Mouse (Mus musculus) embryonic fibroblast, embryonic 13.5 days (primary cell): ENCODE measurements around the gene Lin52. TPM values are rescaled to one million over a fixed set of nuclear protein-coding genes. Genes with fewer than 3 reads are reported as not detected.

Source experiments
- H3K27ac ChIP-seq: 2 replicates; pipeline ENCODE4 v1.5.1; 2012; ENCODE audit warnings: low read length, control low read depth, inconsistent platforms; ENCODE audit not compliant: insufficient read depth
- H3K4me1 ChIP-seq: 2 replicates; pipeline ENCODE4 v1.6.1; 2011; ENCODE audit warnings: low read length; ENCODE audit not compliant: control insufficient read depth, insufficient read depth
- H3K4me3 ChIP-seq: 2 replicates; pipeline ENCODE4 v1.5.1; 2011; ENCODE audit warnings: mild to moderate bottlenecking, control low read depth, low read length; ENCODE audit not compliant: insufficient read depth
- CTCF ChIP-seq: IDR thresholded peaks from 2 replicates; pipeline ENCODE4 v1.5.1; 2011; ENCODE audit warnings: mild to moderate bottlenecking, control low read depth, low read length, moderate library complexity, borderline replicate concordance; ENCODE audit not compliant: insufficient read depth
- POLR2A ChIP-seq: IDR thresholded peaks from 2 replicates; pipeline ENCODE4 v1.6.1; 2011; ENCODE audit warnings: low read depth, mild to moderate bottlenecking, control low read depth, low read length, moderate library complexity
- polyA plus RNA-seq: library from polyadenylated mRNA; stranded (reverse); fragments of >200 nt; gene quantifications from 2 replicates; pipeline ENCODE4 v1.2.4, GENCODE M21; 2011; ENCODE audit warnings: low read depth; ENCODE audit not compliant: missing spikeins, insufficient read length

The Lin52 gene
- 10.3 and 14.5 TPM in 2 replicates for polyA plus RNA-seq

DNA sequence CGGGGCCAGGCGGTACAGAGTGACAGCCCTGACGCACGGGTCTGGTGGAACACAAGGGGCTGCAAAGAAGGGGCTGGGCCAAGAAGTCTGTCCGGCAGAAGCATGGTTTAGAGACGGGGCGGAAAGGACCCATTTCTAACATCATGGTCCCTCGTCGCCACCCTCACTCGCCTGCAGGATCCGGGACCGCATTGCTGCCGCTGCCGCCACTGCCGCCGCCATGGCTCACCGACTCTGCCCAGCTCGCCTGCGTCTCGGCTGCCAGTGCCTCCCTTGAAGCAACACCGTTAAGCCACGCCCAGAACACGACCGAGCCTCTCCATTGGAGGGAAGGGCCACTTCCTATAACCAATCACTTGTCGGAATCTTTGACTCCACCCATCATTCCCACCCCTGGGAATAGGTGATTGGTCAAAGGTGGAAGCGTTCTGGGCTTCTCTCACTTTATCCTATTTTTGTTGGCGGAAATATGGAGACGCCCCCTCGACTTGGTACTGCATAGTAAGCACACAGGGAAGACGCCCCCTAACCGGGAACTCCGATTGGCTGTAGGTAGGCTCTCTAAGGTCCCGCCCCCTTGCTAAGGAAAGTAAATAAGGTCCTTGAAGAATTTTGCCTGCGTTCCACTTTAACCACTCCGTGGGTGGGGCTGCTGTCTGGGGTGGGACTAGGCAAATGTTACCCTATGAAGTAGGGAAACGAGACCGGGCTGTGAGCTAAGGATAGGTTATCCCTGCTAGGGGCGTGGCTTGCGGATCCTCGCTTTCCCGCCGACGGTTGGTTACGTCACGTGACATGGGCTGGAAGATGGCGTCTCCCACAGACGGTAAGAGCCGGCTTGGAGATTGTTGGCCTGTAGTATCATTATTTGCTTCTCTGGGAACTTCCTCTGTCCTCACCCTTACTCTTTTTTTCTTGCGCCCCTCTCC is at the start of gene Lin52, which contains the start of gene Aldh6a1:
TSS of gene Lin52 (plus strand) at position 705 of the 929 bp plus-strand sequence.
TSS of gene Aldh6a1 (minus strand) at position 287 of the 929 bp plus-strand sequence.
- H3K27ac ChIP-seq = no peak within 1 kb of the TSS
- H3K4me1 ChIP-seq = peaks cover 3% of the 10 kb centered on the region; the same call in 1 of the 2 replicates
- H3K4me3 ChIP-seq = peak within 1 kb of the TSS; percentile 92
- TF ChIP-seq CTCF = no peak
- peak; percentile 91 for TF ChIP-seq POLR2A

DNA sequence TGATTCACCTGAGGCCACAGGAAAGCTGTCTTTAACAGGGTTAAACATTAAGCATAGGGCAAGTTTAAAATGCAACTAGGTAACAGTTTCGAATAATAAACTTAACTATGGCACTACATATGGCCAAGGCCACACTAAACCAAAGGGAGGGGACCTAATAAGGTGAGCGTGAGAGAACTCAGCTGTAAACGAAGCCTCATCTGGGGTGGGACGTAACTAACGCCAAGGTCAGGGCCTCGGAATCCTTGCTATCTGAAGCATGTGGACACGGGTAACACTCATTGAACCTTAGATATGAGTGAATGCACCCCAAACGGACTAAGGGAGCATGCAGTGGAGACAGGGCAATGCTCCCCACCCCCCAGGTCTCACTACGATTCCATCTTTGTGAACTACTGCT is 48.3 kb upstream of the Lin52 start:
- Histone ChIP-seq H3K27ac (no peak overlapping the region), H3K4me3 (no peak overlapping the region), H3K4me1 (peaks cover 4% of the 10 kb centered on the region; the same call in 1 of the 2 replicates)
- no peak for TF ChIP-seq POLR2A
- TF ChIP-seq CTCF = no peak

DNA sequence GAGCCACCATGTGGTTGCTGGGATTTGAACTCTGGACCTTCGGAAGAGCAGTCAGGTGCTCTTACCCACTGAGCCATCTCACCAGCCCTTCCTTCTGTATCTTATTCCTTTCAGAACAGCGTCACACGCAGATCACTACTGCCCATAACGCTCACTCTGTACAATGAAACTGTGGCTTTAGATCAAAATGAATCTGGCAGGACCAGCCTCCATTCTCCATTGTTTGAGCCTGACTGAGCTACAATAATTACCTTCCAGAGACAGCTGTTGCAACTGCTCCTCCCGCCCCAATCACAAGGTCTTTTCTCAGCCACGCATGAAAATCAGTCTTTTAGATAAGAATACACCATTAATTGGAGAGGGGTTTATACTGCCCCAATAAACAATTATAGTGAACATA is 46.7 kb upstream of the Lin52 start:
- H3K27ac ChIP-seq = no peak overlapping the region
- H3K4me1 ChIP-seq = peaks cover 4% of the 10 kb centered on the region
- no peak for TF ChIP-seq POLR2A
- TF ChIP-seq CTCF = no peak
- no peak overlapping the region for H3K4me3 ChIP-seq

DNA sequence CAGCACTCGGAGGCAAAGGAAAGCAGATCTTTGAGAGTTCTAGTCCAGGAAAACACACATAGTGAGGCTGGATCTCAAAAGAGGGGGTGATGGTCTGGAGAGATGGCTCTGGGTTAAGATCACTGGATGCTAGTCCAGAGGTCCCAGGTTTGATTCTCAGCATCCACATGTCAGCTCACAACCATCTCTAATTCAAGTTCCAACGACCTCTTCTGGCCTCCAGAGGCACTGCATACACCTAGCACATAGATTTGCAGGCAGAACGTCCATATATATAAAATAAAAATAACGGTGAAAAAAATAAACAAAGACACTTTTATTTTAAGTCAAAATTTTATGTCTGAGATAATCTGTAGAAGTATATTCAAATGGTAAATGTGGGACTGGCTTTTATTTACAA is 44.0 kb upstream of the Lin52 start:
- TF ChIP-seq POLR2A (no peak), CTCF (no peak)
- no peak overlapping the region for H3K27ac ChIP-seq
- no peaks in the 10 kb centered on the region; the same call in 1 of the 2 replicates for H3K4me1 ChIP-seq
- no peak overlapping the region for H3K4me3 ChIP-seq

DNA sequence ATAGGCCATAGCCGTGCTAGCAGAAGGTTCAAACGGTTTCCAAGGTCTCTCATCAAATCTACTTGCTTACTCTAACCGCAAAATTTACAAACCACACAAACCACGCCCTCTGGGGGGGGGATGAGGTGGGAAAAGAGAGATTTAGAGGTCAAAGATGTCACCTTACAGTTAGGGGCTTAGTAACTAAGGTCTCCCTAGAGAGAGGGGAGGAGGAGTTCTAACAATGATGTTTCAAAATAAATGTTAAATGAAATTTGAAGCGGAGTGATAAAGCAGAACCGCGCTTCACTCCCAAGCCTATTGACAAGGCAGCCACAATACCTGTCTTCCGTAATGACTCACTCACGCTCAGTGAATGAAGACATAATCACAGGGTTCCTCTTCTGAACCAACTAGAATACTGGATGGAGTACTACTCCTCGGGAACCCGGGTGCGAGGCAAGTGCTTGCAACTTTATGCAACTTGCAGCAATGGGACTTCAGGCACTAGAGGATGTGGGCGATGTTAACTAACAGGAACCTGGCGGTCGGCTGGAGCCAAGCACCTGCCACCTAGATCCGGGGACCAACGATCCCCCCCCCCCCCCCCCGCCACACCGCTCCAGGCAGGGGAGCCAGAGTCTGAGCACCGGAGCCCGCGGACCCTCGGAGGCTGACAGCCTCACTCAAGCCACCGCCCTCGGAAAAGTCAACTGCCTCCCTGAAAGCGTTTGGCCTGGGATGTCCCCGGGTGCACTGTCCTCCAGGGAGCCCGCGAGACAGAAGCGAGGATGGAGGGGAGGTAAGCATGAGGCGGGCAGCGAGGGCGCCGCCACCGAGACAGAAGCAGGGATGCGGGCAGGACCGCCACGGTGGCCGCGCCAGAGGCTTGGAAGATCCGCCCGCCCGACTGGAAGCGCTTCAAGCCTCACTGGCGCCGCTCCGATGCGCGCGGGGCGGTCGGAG is 43.1 kb upstream of the Lin52 start:
- Histone ChIP-seq H3K27ac (no peak overlapping the region), H3K4me1 (no peaks in the 10 kb centered on the region; the same call in 1 of the 2 replicates), H3K4me3 (peak overlapping the region; percentile 70)
- TF ChIP-seq POLR2A (no peak), CTCF (no peak)

DNA sequence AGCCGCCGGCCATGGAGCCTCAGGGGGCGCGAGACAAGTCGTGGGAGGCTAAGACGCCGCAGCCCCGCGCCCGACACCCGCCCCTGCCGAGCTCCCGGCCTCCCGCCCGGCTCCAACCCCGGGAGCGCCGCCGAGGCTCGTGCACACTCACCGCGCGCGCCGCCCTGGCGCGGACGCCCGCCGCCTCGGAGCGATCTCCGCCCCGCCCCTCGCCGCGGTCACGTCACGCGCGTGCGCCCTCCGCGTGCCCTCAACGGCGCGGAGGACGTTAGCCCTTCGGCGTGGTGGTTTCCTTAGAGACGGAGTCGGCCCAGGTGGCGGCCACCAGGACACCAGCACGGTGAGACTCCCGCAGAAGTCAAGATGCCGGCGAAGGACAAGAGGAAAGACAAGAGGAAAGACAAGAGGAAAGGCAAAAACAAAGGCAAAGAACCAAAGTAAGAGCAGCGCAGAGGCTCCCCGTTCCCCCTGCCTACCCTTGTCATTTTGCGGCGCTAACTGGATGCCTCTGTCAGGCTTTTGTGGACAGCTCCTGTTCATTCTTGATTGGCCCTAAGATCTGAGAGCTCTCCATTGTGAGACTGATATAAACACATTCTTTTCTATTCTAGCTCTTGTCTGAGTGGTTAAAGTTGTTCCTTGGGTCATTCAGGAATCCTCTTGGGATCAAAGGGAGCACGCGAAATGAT is 42.3 kb upstream of the Lin52 start, which contains the start of the genes Entpd5 and Bbof1:
TSS of gene Entpd5 (minus strand) at position 211 of the 689 bp plus-strand sequence.
TSS of gene Bbof1 (plus strand) at position 253 of the 689 bp plus-strand sequence.
- Histone ChIP-seq H3K4me1 (no peaks in the 10 kb centered on the region; the same call in 1 of the 2 replicates), H3K27ac (no peak within 1 kb of the TSS), H3K4me3 (peak within 1 kb of the TSS; percentile 70)
- TF ChIP-seq POLR2A = peak; percentile 67
- no peak for TF ChIP-seq CTCF

DNA sequence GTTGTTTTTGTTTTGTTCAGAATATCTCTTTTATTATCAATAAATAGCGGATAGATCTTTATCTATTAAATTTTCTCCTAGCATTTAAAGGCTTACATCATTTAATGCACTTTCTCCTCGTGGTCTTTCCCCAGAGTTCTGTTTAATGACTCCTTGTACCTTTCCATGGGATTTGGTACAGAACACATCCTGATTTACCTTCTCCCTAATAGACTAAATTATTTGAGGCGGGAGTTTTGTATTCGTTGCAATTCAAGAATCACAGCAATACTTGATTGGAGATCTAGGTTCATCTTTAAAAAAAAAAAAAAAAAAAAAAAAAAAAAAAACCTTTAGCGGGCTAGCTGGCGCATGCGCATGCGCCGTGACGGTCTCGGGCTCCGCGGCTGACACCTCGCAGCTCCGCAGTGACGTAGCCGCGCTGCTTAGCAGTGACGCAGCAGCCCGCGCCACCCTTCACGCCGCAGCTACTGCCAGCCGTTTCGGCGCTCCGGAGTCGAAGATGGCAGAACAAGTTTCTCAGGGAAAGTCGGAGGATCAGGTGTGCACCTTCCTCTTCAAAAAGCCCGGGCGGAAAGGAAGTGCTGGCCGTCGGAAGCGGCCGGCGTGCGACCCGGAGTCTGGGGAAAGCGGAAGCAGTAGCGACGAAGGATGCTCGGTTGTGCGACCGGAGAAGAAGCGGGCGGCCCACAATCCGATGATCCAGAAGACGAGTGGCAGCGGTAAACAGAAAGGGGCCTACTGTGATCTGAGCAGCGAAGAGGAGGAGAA is 34.2 kb upstream of the Lin52 start, which contains the start of gene Rnf113a2:
TSS of gene Rnf113a2 (plus strand) at position 363 of the 771 bp plus-strand sequence.
- TF ChIP-seq POLR2A (peak; percentile 83), CTCF (no peak)
- H3K27ac ChIP-seq = no peak within 1 kb of the TSS

DNA sequence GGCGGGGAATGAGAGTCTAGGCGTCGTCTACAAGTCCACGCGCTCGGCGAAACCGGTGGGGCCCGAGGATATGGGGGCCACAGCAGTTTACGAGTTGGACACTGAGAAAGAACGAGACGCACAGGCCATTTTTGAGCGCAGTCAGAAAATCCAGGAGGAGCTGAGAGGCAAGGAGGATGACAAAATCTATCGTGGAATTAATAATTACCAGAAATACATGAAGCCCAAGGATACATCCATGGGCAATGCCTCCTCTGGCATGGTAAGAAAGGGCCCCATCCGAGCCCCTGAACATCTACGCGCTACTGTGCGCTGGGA is 33.7 kb upstream of the Lin52 start:
- Histone ChIP-seq H3K4me3 (peak overlapping the region; percentile 51), H3K4me1 (no peaks in the 10 kb centered on the region), H3K27ac (no peak overlapping the region)
- TF ChIP-seq POLR2A = no peak
- no peak for TF ChIP-seq CTCF

More for the DNA sequence above, 34.2 kb upstream of the Lin52 start, which contains the start of gene Rnf113a2:
- Histone ChIP-seq H3K4me1 (no peaks in the 10 kb centered on the region), H3K4me3 (peak within 1 kb of the TSS; percentile 51)
